Mouse (Mus musculus): ENCODE results near the gene Cd300ld2.
"Not testable (repeated sequence)": the region's sequence is repeated elsewhere in the genome, so short reads cannot be mapped to it uniquely, and the experiment has no call there.

DNA sequence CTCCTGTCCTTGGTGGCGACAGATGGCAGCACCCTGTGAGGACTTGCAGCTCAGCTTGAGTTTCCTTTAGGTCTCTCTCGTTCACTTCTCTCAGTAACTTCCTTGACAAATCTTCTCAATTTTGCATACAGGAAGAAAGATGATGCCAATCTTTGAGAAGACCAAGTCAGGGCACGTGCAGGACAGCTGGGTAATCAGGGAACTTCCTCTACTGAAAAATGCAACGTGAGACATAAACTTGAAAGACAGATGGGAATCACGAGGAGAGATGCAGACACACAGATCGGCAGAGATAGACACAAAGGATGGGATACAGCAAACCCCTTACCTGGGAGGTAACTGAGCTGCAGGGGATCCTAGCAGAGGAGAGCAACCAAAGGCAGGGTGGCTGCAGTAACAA lies 21.7 kb upstream of the Cd300ld2 start, which contains the start of gene Cd300ld5:
- not testable (repeated sequence) for TF ChIP-seq CTCF (IDR thresholded peaks at IDR 0.05; ENCODE audit: control insufficient read depth, insufficient read depth, low read length); POLR2A (IDR thresholded peaks at IDR 0.05; ENCODE audit: borderline replicate concordance, control insufficient read depth, low read depth, low read length)
